Mouse (Mus musculus): ENCODE data around the gene Zfp60.
"Not testable (repeated sequence)": the region's sequence is repeated elsewhere in the genome, so short reads cannot be mapped to it uniquely, and the experiment has no call there.

Zfp60 gene

GRCm38 (mm10) chr7:27793865-27794264 lies 62.7 kb downstream of the Zfp60 start:
- DNase-seq (ENCODE audit: low spot score), result not testable (repeated sequence)

DNA sequence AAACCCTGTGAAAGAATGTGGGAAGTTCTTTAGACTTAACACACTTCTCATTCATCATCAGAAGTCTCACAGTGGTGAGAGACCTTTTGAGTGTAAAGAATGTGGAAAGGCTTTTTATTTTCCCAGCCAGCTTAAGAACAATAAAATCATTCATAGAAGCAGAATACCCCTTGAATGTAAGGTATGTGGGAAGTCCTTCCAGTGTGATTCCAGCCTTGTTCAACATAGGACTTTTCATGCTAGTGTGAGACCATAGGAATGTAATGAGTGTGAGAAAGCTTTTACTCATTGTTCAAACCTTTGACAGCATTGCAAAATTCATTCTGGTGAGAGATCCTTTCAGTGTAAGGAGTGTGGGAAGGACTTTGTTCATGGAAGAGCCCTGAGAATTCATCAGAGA lies 63.4 kb downstream of the Zfp60 start:
- no peak for DNase-seq (ENCODE audit: low spot score)

GRCm38 (mm10) chr7:27797906-27798811 lies 67.0 kb downstream of the Zfp60 start:
- DNase-seq (ENCODE audit: low spot score), result no peak

- no peak for DNase-seq (ENCODE audit: low spot score)
These were observed 69.9 kb downstream of the Zfp60 start for GRCm38 (mm10) chr7:27801137-27801536.

- no peak for DNase-seq (ENCODE audit: low spot score)
These were observed 71.8 kb downstream of the Zfp60 start for GRCm38 (mm10) chr7:27802986-27803385.
